Mouse (Mus musculus) neural tube, embryonic 11.5 days (tissue): ENCODE results near the gene Birc6. TPM values are rescaled to one million over a fixed set of nuclear protein-coding genes. Genes with fewer than 3 reads are reported as not detected.

ENCODE experiments used
- ATAC-seq: fragments of 200-750 bp; cut with Nextera tagmentation; 2 replicates; pipeline ENCODE4 v1.8.0; 2017; ENCODE audit warnings: moderate number of reproducible peaks, mild to moderate bottlenecking, moderate TSS enrichment, moderate library complexity; ENCODE audit not compliant: insufficient read depth, low FRiP score, low TSS enrichment
- DNase-seq: peaks from one replicate; pipeline ENCODE4 v3.0.0-alpha.2; 2015; ENCODE audit warnings: low spot score
- H3K27ac ChIP-seq: fragments of 300-500 bp; sonication (generic); 2 replicates; pipeline ENCODE4 v1.5.1; 2014; ENCODE audit warnings: low read depth, mild to moderate bottlenecking, low read length
- H3K27me3 ChIP-seq: fragments of 300-500 bp; sonication (generic); 2 replicates; pipeline ENCODE4 v1.6.1; 2014; ENCODE audit warnings: mild to moderate bottlenecking, low read length, mixed read lengths; ENCODE audit not compliant: control insufficient read depth, insufficient read depth
- H3K36me3 ChIP-seq: fragments of 300-500 bp; sonication (generic); 2 replicates; pipeline ENCODE4 v1.6.1; 2014; ENCODE audit warnings: mild to moderate bottlenecking, low read length, moderate library complexity, mixed read lengths; ENCODE audit not compliant: control insufficient read depth, insufficient read depth
- H3K4me1 ChIP-seq: fragments of 300-500 bp; sonication (generic); 2 replicates; pipeline ENCODE4 v1.6.1; 2014; ENCODE audit warnings: low read length, mixed read lengths; ENCODE audit not compliant: control insufficient read depth, insufficient read depth
- H3K4me2 ChIP-seq: fragments of 300-500 bp; sonication (generic); 2 replicates; pipeline ENCODE4 v1.6.1; 2014; ENCODE audit warnings: low read depth, mild to moderate bottlenecking, moderate library complexity
- H3K4me3 ChIP-seq: fragments of 300-500 bp; sonication (generic); 2 replicates; pipeline ENCODE4 v1.5.1; 2014; ENCODE audit warnings: low read depth, low read length
- H3K9ac ChIP-seq: fragments of 300-500 bp; sonication (generic); 2 replicates; pipeline ENCODE4 v1.6.1; 2014; ENCODE audit warnings: mild to moderate bottlenecking, low read length
- H3K9me3 ChIP-seq: fragments of 300-500 bp; sonication (generic); 2 replicates; pipeline ENCODE4 v1.6.1; 2016; ENCODE audit warnings: low read length; ENCODE audit not compliant: control insufficient read depth
- WGBS: fragments of 180-500 bp; shearing (Covaris S2); extraction: QIAGEN DNeasy Blood & Tissue Kit; methylation state at CpG from one replicate; pipeline ENCODE4 v1.1.7; 2014; 5-methylcytosine and 5-hydroxymethylcytosine counted together
- polyA plus RNA-seq: library from polyadenylated mRNA; unstranded; fragments of >200 nt; fragmentation: Nextera tagmentation; extraction: Ambion mirVana; gene quantifications from 2 replicates; pipeline ENCODE4 v1.2.1, GENCODE M21; 2014

Birc6 gene
- 79.5 and 87.3 TPM in 2 replicates for polyA plus RNA-seq

DNA sequence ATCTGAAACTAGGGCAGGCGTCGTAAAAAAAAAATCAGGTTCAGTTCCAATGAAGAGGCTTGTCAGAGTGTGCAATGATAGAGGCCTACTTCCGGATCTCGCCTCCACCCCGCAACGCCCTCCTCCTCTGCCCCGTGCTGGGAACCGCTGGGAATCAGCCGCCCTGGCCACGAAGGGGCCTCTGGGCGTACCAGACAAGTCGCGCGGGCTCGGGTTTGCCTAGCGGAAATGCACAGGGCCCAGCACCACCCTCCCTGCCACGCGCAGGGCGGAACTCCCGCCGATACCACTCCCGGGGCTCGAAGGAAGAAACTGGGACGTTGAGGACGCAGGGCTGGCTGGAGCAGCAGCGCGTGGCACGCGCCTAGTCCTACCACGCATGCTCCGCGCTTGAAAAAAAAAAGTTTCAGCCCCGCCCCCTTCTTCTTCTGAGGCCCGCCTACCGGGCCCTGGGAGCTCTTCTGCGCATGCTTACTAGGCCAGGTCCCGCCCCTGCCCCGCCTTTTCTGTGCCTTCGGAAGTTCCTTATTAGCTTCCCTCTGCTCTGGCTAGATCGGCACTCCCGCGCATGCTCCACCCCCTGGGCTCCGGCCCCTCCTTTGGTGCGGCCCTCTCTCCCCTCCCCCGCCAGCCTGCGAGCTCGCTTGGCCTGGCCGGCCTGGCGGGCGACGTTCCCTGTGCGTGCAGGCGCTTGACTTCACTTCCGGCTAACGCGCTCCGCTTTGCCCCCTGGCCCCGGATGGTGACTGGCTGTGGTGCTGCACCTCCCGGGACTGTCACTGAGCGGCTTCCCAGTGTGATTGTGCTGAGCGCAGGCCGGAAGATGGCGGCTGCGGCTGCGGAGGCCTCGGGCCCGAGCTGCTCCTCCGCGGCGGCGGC is at the start of gene Birc6:
Gene Birc6, plus strand, starts transcription at position 567 of the 879 bp plus-strand sequence.
- H3K36me3 ChIP-seq = no peaks in the 10 kb centered on the region
- peak; percentile 100 for DNase-seq
- peak within 1 kb of the TSS; percentile 71 for H3K4me3 ChIP-seq
- no peaks in the 10 kb centered on the region for H3K9me3 ChIP-seq
- WGBS = under 1% methylated on average over 71 of the region's 71 CpGs
- H3K27ac ChIP-seq = peak within 1 kb of the TSS; percentile 95
- H3K4me2 ChIP-seq = peak within 1 kb of the TSS; percentile 75
- peak; percentile 97 for ATAC-seq
- no peaks in the 10 kb centered on the region for H3K27me3 ChIP-seq
- peaks cover 7% of the 10 kb centered on the region; the same call in 1 of the 2 replicates for H3K4me1 ChIP-seq
- peak within 1 kb of the TSS; percentile 90 for H3K9ac ChIP-seq

DNA sequence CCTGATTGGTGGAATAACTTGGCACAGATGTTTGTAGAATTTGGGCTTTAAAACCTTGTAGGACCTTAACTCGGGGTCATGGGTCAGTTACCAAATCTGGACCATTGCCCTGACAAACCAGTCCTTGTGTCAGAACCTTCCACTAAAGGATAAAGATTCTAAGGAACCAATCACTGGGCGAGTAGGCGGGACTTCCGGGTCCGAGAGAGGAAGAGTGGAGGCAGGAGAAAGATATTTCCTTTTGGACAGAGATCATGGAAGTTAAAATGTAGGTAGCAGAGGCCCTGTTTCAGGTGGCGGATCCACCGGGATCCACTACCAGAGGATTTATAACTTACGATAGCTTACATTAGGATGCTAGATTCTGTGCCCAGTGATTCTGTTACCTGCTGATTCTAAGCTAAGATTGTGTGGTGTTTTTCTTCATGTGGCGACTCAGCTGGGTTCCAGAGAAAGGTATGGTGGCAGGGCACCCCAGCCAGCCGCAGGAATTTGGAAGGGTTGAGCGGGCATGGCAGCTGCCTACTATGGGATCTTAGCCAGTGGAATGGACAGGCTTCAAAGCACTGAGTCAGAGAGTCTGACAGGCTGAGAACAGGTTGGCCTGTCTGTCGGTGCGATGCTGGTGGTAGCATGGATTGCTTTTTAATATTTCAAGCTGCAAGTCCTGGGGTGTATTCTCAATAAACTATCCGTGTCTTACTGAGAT is 47.6 kb upstream of the Birc6 start:
- H3K36me3 ChIP-seq = no peaks in the 10 kb centered on the region
- WGBS = 89% methylated on average over 14 of the region's 14 CpGs
- H3K27me3 ChIP-seq = no peaks in the 10 kb centered on the region
- no peaks in the 10 kb centered on the region for H3K4me1 ChIP-seq
- no peak overlapping the region for H3K4me3 ChIP-seq
- H3K27ac ChIP-seq = no peak overlapping the region
- H3K4me2 ChIP-seq = no peak overlapping the region
- no peak for DNase-seq
- H3K9me3 ChIP-seq = no peaks in the 10 kb centered on the region
- H3K9ac ChIP-seq = no peak overlapping the region
- no peak for ATAC-seq

DNA sequence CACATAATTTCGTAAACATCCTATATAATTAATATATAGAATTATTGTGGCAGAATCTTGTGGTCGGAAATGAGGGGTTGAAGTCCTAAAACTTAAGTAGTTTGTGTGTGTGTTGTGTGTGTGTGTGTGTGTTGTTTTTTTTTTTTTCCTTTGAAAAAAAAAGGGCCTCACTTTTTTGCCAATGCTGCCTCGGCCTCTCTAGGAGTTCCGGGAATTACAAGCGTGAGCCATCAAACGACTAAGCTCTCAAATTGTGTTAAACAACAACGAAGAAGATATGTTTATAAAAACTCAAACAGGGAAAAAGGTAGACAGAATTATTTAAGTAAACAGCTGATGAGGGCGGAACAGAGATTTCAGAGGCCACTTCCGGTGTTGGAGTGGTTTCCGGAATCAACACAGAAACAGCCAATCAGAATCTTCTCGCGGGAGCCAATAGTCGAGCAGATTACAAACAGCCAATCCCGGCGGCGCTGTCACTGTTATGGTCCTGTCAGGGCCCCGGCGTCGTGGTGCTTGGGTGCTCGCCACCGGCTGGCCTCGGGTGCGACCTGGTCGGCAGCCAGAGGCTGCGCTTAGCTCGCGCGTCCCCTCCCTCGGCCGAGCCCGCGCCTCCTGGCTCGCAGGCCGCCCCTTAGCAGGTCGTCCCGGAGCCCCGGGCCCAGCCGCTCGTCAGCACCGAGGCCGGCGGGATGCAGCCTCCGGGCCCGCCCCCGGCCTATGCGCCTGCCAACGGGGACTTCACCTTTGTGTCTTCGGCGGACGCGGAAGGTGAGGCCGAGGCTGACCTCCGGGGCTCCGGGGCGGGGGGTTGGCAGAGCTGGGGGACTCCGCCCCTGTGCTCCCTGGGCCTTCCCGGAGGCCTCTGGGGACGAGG is 38.8 kb upstream of the Birc6 start, which contains the start of gene Yipf4:
Gene Yipf4, plus strand, starts transcription at position 470 of the 877 bp plus-strand sequence.
- Histone ChIP-seq H3K36me3 (no peaks in the 10 kb centered on the region; the same call in 1 of the 2 replicates), H3K9me3 (no peaks in the 10 kb centered on the region), H3K27me3 (no peaks in the 10 kb centered on the region), H3K4me1 (no peaks in the 10 kb centered on the region), H3K9ac (peak within 1 kb of the TSS; percentile 89), H3K4me2 (peak within 1 kb of the TSS; percentile 69), H3K27ac (0 out of 2 replicates have a peak within 1 kb of the TSS, but pooled peaks have one; percentile 47), H3K4me3 (peak within 1 kb of the TSS; percentile 95)
- 4% methylated on average over 58 of the region's 58 CpGs for WGBS
- peak; percentile 94 for DNase-seq
- peak; percentile 100 for ATAC-seq

DNA sequence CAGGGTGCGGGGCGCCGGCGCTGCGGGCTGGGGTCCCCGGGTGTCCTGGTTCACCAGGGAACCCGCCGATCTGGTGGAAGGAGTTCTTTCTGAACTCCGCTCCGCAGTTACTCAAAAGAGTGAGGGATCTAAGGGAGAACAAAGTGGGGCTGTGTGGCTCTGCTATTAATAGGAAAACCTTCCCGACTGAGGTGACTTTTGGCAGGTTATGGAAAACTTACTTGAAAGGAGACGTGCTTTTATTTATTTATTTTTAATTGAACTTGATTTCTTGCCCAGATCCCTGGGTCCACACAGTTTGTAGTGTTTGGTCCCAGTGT is 38.2 kb upstream of the Birc6 start:
- no peaks in the 10 kb centered on the region for H3K4me1 ChIP-seq
- H3K9ac ChIP-seq = peak overlapping the region; percentile 89
- H3K4me2 ChIP-seq = peak overlapping the region; percentile 69
- no peak for ATAC-seq
- peak overlapping the region; percentile 95 for H3K4me3 ChIP-seq
- H3K36me3 ChIP-seq = no peaks in the 10 kb centered on the region; the same call in 1 of the 2 replicates
- no peak overlapping the region for H3K27ac ChIP-seq
- H3K27me3 ChIP-seq = no peaks in the 10 kb centered on the region
- DNase-seq = no peak
- no peaks in the 10 kb centered on the region for H3K9me3 ChIP-seq
- WGBS = under 1% methylated on average over 12 of the region's 12 CpGs

DNA sequence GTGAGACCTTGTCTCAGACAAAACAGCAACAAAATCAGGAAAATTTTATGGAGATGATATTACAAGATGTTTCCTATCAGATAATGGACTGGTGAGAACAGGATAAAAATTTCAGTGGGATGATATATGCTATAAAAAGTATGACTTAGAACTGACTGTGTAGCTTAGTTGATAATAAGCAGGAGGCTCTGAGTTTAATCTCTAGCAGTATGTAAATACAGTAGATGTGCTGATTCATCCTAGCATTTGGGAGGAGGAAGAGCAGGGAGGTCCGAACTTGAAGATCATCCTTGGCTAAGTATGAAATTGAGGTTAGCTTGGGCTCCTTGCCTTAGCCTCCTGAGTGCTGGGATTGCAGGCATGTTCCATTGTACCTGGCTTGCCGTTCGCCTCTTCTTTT is 36.5 kb upstream of the Birc6 start:
- no peak overlapping the region for H3K4me2 ChIP-seq
- 88% methylated on average over 3 of the region's 3 CpGs for WGBS
- no peaks in the 10 kb centered on the region for H3K9me3 ChIP-seq
- no peak for DNase-seq
- no peak for ATAC-seq
- no peaks in the 10 kb centered on the region for H3K4me1 ChIP-seq
- H3K4me3 ChIP-seq = no peak overlapping the region
- no peak overlapping the region for H3K27ac ChIP-seq
- no peak overlapping the region for H3K9ac ChIP-seq
- no peaks in the 10 kb centered on the region; the same call in 1 of the 2 replicates for H3K36me3 ChIP-seq
- no peaks in the 10 kb centered on the region for H3K27me3 ChIP-seq

DNA sequence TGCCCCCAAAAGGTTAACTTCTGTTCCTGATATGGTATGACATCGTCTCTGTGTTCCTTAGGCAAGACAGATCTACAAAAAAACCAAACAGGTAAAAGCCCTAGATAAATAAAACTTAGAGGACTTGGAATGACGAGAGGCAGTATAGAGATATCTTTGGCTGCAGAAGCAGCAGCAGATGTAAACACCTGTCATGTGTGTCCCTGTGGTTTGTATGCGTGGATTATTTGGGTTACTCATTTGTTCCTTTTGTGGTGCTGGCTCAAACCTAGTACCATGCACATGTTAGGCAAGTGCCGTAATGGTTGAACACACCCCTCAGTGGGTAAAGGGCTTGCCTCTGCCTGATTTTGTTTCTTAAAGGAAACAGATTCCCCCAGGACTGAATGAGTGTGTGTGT is 27.9 kb upstream of the Birc6 start:
- Histone ChIP-seq H3K27me3 (no peaks in the 10 kb centered on the region), H3K9ac (no peak overlapping the region), H3K4me1 (no peaks in the 10 kb centered on the region), H3K27ac (no peak overlapping the region), H3K9me3 (no peaks in the 10 kb centered on the region), H3K4me3 (no peak overlapping the region), H3K4me2 (no peak overlapping the region), H3K36me3 (peaks cover 3% of the 10 kb centered on the region; the same call in 1 of the 2 replicates)
- WGBS = 92% methylated on average over 4 of the region's 4 CpGs
- ATAC-seq = no peak
- DNase-seq = no peak

DNA sequence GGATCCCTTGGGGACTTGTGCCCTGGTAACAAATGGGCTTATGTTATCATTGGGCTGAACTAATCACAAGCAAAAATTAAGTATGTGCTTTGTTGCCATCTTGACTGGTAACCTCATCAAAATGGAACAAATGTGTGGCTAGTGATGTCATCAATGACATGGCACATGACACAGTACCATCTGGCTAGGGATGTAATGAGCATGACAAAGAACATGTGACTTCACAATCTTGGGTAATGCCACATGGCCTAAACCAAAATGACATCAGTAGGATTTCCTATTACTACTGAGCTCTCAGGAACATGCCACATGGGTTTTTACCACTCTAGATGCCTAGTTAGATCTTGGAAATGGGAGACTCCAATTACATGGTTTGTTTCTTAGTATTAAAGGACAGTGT is 27.0 kb upstream of the Birc6 start:
- no peaks in the 10 kb centered on the region for H3K9me3 ChIP-seq
- ATAC-seq (no peak), DNase-seq (no peak)
- H3K4me2 ChIP-seq = no peak overlapping the region
- H3K9ac ChIP-seq = no peak overlapping the region
- H3K36me3 ChIP-seq = peaks cover 3% of the 10 kb centered on the region; the same call in 1 of the 2 replicates
- no peaks in the 10 kb centered on the region for H3K27me3 ChIP-seq
- H3K4me1 ChIP-seq = no peaks in the 10 kb centered on the region
- no peak overlapping the region for H3K27ac ChIP-seq
- H3K4me3 ChIP-seq = no peak overlapping the region

DNA sequence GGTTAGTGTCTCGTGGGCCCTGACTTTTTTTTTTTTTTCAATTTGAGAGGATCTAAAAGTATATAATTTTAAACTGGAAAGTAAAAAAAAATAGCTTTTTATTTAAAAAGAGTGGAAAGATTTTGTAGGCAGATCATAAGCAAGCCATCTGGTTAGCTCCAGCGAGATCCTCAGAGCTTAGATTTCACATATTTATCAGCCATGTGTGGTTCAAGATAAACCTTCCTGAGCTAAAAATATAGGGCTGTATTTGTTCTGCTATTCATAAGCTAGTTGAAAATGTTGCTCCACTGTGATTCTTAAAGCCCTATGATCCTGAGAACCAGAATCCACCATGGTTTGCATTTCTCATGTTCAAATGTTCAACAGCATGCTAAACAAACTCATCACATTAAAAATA is 20.2 kb upstream of the Birc6 start:
- Histone ChIP-seq H3K9me3 (no peaks in the 10 kb centered on the region), H3K27ac (no peak overlapping the region), H3K4me1 (no peaks in the 10 kb centered on the region), H3K27me3 (no peaks in the 10 kb centered on the region), H3K4me3 (no peak overlapping the region), H3K9ac (no peak overlapping the region), H3K36me3 (no peaks in the 10 kb centered on the region), H3K4me2 (no peak overlapping the region)
- DNase-seq (no peak), ATAC-seq (no peak)
- 82% methylated on average over 2 of the region's 2 CpGs for WGBS
